Mouse (Mus musculus): ENCODE results near the gene Ets2.

DNA sequence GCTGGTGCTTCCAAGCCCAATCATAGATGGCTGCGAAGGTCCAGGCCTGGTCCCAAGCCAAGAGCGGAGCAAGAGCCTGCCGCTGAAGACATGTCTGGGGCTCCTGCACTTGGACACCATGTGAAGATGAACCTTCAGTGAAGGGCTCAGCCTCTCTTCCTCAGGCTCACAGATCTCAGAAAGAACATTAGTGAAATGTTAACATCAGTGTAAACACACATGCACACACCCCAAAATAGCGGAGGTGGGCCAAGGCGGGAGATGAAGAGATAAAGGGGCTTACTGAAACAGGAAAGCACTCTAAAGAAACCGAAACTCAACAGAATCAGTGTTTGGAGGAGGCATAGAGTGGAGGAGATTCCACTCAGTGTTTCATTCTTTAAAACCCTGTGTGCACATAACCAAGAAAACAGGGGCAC is 48.3 kb downstream of the Ets2 start:
- TF ChIP-seq ZC3H11A (IDR thresholded peaks at IDR 0.05; ENCODE audit: borderline replicate concordance, low read depth, low read length): no peak
- TF ChIP-seq ZNF384 (IDR thresholded peaks at IDR 0.05; ENCODE audit: low read depth, low read length): no peak
- TF ChIP-seq MAFK (IDR thresholded peaks at IDR 0.05; ENCODE audit: insufficient read depth, low read depth, low read length): no peak
- no peak for TF ChIP-seq HCFC1 (IDR thresholded peaks at IDR 0.05; ENCODE audit: borderline replicate concordance, insufficient read depth, low read length)
- no peak for TF ChIP-seq CHD2 (IDR thresholded peaks at IDR 0.05; ENCODE audit: low read depth, low read length)

Data from ES-E14 (cell line).